Comparison of ENCODE assay signal across 16 mouse cellular contexts in the genomic region with DNA sequence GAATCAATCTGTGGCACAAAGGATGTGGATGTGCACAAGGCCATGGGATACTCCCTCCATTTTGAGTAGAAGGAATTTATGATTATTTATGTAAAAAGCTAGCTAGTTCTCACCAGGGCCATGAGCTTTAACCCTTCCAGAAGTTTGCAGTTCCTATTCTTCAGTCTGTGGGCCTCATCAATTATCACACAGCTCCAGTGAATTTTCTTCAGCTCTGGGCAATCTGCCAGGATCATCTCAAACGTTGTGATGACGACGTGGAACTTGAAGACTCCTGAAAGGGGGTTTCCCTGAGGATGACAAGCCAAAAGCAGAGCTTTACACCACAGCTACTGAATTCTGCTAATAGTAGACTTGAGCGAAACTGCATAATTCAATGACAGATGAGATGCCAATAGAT.
DNase-seq lines count a peak whose midpoint lies in the region; ATAC-seq and TF ChIP-seq lines count a peak whose summit lies in the region.
"Had no signal": no experiment of that assay in that cellular context is flagged by ENCODE, and none has a peak within 500 bp of the region (broad histone marks: within the 10 kb centered on the region; RNA-seq: fewer than 3 reads in every experiment).

No protein-coding gene starts in this region.

- TF ChIP-seq CTCF in stomach, postnatal 0 days (IDR thresholded peaks at IDR 0.05; ENCODE audit: low read depth): no peak

- H3K9ac ChIP-seq in kidney, embryonic 16.5 days (replicated peaks; ENCODE audit: low read length): no peak overlapping the region
- H3K9ac ChIP-seq in midbrain, embryonic 14.5 days (replicated peaks; ENCODE audit: low read length): no peak overlapping the region
- H3K9ac ChIP-seq in midbrain, embryonic 15.5 days: no peak overlapping the region
- no peak overlapping the region for H3K9ac ChIP-seq in stomach, postnatal 0 days (ENCODE audit: low read length)
- H3K9ac ChIP-seq: hindbrain, embryonic 14.5 days; limb, embryonic 13.5 days; liver, postnatal 0 days; neural tube, embryonic 15.5 days had no signal

- H3K9me3 ChIP-seq in kidney, embryonic 16.5 days (ENCODE audit: low read length): no peaks in the 10 kb centered on the region
- no peaks in the 10 kb centered on the region for H3K9me3 ChIP-seq in midbrain, embryonic 14.5 days (ENCODE audit: control insufficient read depth, low read length)
- no peaks in the 10 kb centered on the region for H3K9me3 ChIP-seq in midbrain, embryonic 15.5 days
- no peaks in the 10 kb centered on the region for H3K9me3 ChIP-seq in stomach, postnatal 0 days (ENCODE audit: control insufficient read depth, low read length)
- H3K9me3 ChIP-seq: limb, embryonic 13.5 days; neural tube, embryonic 15.5 days had no signal

- H3K4me1 ChIP-seq in kidney, embryonic 16.5 days (ENCODE audit: insufficient read depth, low read length): no peaks in the 10 kb centered on the region
- H3K4me1 ChIP-seq in midbrain, embryonic 14.5 days (ENCODE audit: control insufficient read depth, insufficient read depth, low read length): no peaks in the 10 kb centered on the region
- no peaks in the 10 kb centered on the region for H3K4me1 ChIP-seq in midbrain, embryonic 15.5 days
- no peaks in the 10 kb centered on the region for H3K4me1 ChIP-seq in stomach, postnatal 0 days (replicated peaks; ENCODE audit: control insufficient read depth, insufficient read depth)
- H3K4me1 ChIP-seq: limb, embryonic 13.5 days; neural tube, embryonic 15.5 days had no signal

- peak; percentile 7 for DNase-seq in embryo, embryonic 11 days
- no peak for DNase-seq in embryo, embryonic 9.5 days (ENCODE audit: extremely low spot score)
- no peak for DNase-seq in kidney, adult 11 months
- DNase-seq in midbrain, embryonic 14.5 days: peak; percentile 42
- no peak for DNase-seq in stomach, postnatal 0 days (ENCODE audit: low spot score)
- DNase-seq: cerebellum, adult 11 months; heart, adult 18-20 months; liver, postnatal 0 days; right cerebral cortex, adult 18-20 months had no signal

- H3K4me3 ChIP-seq in kidney, embryonic 16.5 days (ENCODE audit: low read length): no peak overlapping the region
- H3K4me3 ChIP-seq in midbrain, embryonic 14.5 days (replicated peaks; ENCODE audit: low read depth, low read length): no peak overlapping the region
- no peak overlapping the region for H3K4me3 ChIP-seq in midbrain, embryonic 15.5 days
- H3K4me3 ChIP-seq in stomach, postnatal 0 days (ENCODE audit: low read depth, low read length): no peak overlapping the region
- H3K4me3 ChIP-seq: left cerebral cortex, adult 2 months; limb, embryonic 13.5 days; neural tube, embryonic 15.5 days had no signal

- no peak overlapping the region for H3K4me2 ChIP-seq in kidney, embryonic 16.5 days (replicated peaks; ENCODE audit: low read depth, low read length)
- no peak overlapping the region for H3K4me2 ChIP-seq in midbrain, embryonic 14.5 days (ENCODE audit: low read length)
- H3K4me2 ChIP-seq in midbrain, embryonic 15.5 days: no peak overlapping the region
- no peak overlapping the region for H3K4me2 ChIP-seq in stomach, postnatal 0 days (replicated peaks; ENCODE audit: low read depth)
- H3K4me2 ChIP-seq: hindbrain, embryonic 14.5 days; limb, embryonic 13.5 days; neural tube, embryonic 15.5 days had no signal

- no peak for TF ChIP-seq EP300 in stomach, postnatal 0 days (optimal IDR thresholded peaks at IDR 0.05)

- H3K27ac ChIP-seq in kidney, embryonic 16.5 days (ENCODE audit: low read length): no peak overlapping the region
- H3K27ac ChIP-seq in midbrain, embryonic 14.5 days (replicated peaks; ENCODE audit: low read depth, low read length): no peak overlapping the region
- H3K27ac ChIP-seq in midbrain, embryonic 15.5 days: no peak overlapping the region
- H3K27ac ChIP-seq in stomach, postnatal 0 days (replicated peaks): no peak overlapping the region
- H3K27ac ChIP-seq: hindbrain, embryonic 14.5 days; left cerebral cortex, adult 2 months; limb, embryonic 13.5 days; neural tube, embryonic 15.5 days had no signal

- H3K36me3 ChIP-seq in kidney, embryonic 16.5 days (ENCODE audit: insufficient read depth, low read length): peaks cover 69% of the 10 kb centered on the region
- peaks cover 85% of the 10 kb centered on the region for H3K36me3 ChIP-seq in midbrain, embryonic 14.5 days (ENCODE audit: control insufficient read depth, insufficient read depth, low read length)
- peaks cover 54% of the 10 kb centered on the region for H3K36me3 ChIP-seq in midbrain, embryonic 15.5 days (replicated peaks)
- H3K36me3 ChIP-seq in stomach, postnatal 0 days (ENCODE audit: control insufficient read depth, insufficient read depth, low read length): peaks cover 17% of the 10 kb centered on the region

- whole genome bisulfite sequencing in kidney, embryonic 16.5 days: 56% methylated on average over 4 of the region's 4 CpGs
- 68% methylated on average over 4 of the region's 4 CpGs for WGBS in midbrain, embryonic 14.5 days
- WGBS in midbrain, embryonic 15.5 days: 56% methylated on average over 4 of the region's 4 CpGs
- WGBS in stomach, postnatal 0 days: 36% methylated on average over 4 of the region's 4 CpGs

- no peaks in the 10 kb centered on the region for H3K27me3 ChIP-seq in kidney, embryonic 16.5 days (ENCODE audit: insufficient read depth, low read length)
- no peaks in the 10 kb centered on the region for H3K27me3 ChIP-seq in midbrain, embryonic 14.5 days (ENCODE audit: control insufficient read depth, insufficient read depth, low read length)
- no peaks in the 10 kb centered on the region for H3K27me3 ChIP-seq in midbrain, embryonic 15.5 days (replicated peaks)
- no peaks in the 10 kb centered on the region for H3K27me3 ChIP-seq in stomach, postnatal 0 days (ENCODE audit: control insufficient read depth, insufficient read depth, low read length)
- H3K27me3 ChIP-seq: limb, embryonic 13.5 days; neural tube, embryonic 15.5 days had no signal

- ATAC-seq in kidney, embryonic 16.5 days (ENCODE audit: low FRiP score, low TSS enrichment): peak; percentile 31; the same call in 1 of the 2 replicates
- ATAC-seq in midbrain, embryonic 14.5 days (ENCODE audit: low FRiP score, low TSS enrichment): no peak
- ATAC-seq in midbrain, embryonic 15.5 days (replicated peaks): no peak
- peak; percentile 17 for ATAC-seq in megakaryocyte progenitor cell, adult 5-6 weeks (replicated peaks; ENCODE audit: poor library complexity)
- ATAC-seq in stomach, postnatal 0 days (ENCODE audit: low FRiP score, low TSS enrichment): no peak
- ATAC-seq: liver, postnatal 0 days had no signal

Comparison
In these comparisons a context has a peak if more than half of its experiments do, and no peak if none do; other contexts are left out.
1. DNase-seq: peak in embryo, embryonic 11 days (single experiment) and midbrain, embryonic 14.5 days (single experiment); none in embryo, embryonic 9.5 days (single experiment), kidney, adult 11 months (single experiment) and stomach, postnatal 0 days (single experiment).
2. ATAC-seq: peak in kidney, embryonic 16.5 days (single experiment) and megakaryocyte progenitor cell, adult 5-6 weeks (single experiment); none in midbrain, embryonic 14.5 days (single experiment), midbrain, embryonic 15.5 days (single experiment) and stomach, postnatal 0 days (single experiment).